Mouse (Mus musculus): Measurements from ENCODE around the gene Gm45902.

The Gm45902 gene

DNA sequence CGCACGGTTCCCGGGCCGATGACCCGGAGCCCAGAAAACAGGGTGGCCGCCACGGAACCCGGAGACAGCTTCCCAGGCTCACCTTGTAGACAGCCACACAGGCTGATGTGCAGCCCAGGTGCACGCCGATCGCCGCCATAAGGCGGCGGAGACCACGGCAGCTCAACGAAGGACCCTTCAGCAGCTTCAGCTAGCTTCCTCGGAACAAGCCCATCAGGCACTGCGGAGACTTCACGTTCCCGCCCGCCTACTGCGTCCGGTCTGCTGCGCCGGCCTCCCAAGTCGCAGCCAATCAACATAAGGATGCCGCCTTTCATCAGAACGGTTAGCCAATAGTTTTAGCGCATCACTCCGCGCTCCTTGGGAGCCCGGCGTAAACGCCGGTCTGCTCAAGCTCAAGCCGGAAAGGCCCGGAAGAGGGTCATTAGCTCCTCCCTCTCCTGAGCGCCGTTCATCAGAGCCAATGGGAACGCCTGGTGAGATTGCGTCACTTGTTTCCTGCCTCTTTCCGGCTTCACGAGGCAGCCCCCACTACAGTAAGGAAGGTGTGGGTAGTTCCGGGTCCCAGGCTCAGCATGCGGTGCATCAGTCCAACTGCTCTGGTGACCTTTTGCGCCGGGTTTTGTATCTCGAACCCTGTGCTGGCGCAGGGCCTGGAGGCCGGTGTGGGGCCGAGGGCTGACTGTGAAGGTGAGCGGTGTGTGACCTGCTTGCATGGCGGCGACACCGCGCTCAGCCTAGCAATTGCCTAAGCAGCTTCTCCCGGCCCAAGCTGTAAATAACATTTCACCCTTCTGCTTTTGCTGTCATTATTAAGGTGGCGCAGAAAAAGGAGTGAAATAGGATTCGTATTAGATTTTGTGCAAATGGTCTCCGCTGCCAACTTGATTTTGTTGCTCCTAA, at the start of gene Gm45902, which contains the start of the genes Hspa14 and Cdnf:
Gene Gm45902, minus strand, starts transcription at position 239 of the 903 bp plus-strand sequence.
Gene Hspa14, minus strand, starts transcription at position 263 of the 903 bp plus-strand sequence.
Gene Cdnf, plus strand, starts transcription at position 479 of the 903 bp plus-strand sequence.
- peak; percentile 96 for DNase-seq

DNA sequence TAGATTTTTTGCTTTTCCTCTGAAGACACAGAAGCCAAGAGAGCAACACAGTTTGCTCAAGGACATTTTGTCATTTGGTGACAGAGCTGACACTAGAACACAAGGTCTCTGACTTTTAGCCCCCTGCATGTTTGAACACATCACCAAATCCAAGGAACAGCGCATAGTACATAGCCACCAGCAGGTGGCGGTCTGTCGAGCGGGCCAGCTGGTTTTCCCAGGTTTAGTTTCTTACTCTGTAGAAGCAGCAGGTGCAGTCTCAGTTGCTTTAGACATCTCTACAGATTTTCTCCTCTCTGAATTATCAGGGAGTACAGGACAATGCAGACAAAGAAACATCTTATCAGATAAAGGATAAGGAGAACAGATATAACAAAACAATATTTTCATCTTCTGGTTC, 34.0 kb upstream of the Gm45902 start:
- peak; percentile 43 for DNase-seq

DNA sequence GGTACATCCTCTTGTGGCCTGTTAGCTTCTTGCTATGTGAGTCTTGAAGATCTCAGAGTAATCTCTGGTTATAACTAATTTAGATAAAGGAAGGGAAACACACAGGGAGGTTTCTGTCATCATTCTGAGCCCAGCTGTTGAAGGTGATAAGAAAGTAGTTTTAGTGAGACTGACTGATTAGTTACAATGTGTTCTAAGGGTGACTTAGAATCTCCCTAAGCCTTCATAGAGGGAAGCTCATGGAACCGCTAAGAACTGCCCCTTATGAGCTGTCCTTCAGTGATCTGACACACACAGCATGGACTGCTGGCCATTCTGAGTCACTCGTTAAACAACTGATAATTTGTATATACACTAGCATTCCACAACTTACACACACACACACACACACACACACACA, 33.5 kb upstream of the Gm45902 start:
- no peak for DNase-seq

DNA sequence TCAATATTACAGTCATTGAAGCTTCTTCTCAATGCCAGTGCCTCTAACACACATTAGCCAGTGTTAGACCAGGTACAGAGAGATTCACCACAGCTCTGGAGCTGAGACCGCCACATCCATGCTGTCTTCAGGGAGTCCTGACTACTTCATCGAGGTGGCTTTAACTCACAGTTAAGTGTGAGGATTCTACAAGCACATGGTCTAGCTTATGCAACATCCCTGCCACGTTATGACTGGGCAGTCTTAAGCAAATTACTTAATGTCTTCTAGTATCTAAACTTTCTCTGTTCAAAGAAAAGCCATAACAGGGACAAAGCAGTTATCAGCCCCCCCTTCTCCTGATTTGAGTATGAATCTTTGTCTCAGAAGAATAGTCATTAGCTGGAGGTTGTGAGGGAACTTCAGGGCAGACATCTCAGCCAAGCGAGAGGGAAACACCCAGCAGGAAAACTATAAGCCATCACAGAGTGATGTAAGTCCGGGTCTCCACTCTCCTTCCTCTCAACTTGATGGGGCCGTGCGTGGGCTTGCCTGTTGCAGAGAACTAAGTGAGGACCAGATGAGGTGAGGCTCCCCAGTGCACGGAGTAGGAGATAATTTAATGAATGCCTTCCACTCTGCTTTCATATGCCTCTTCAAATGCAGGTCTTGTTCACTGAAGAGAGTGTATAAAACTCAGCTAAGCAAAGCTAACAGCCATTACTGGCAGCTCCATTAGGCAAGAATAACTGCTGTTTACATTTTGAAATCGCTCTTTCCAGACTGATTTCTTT, 28.9 kb upstream of the Gm45902 start:
- DNase-seq: no peak

- no peak for DNase-seq
Observed at GRCm38 (mm10) chr2:3526288-3526687, 13.7 kb upstream of the Gm45902 start.

DNA sequence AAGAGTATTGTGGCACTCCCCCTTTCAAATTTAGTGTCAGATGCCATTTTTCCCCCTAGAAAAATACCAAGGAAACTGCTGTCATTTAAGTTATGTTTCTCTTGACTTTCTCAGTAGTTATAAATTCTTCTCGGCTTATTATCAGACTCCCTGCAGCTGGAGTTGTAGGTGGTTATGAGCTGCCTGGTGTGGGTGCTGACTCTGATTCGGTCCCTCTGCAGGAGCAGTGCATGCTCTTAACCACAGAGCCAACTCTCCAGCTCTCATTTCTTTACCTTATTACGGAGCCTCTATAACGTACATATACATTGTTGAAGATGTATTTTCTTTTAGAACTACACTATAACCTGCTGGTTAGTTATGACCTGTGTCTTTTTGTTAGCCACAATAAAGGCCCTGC, 10.0 kb upstream of the Gm45902 start:
- DNase-seq: no peak

DNA sequence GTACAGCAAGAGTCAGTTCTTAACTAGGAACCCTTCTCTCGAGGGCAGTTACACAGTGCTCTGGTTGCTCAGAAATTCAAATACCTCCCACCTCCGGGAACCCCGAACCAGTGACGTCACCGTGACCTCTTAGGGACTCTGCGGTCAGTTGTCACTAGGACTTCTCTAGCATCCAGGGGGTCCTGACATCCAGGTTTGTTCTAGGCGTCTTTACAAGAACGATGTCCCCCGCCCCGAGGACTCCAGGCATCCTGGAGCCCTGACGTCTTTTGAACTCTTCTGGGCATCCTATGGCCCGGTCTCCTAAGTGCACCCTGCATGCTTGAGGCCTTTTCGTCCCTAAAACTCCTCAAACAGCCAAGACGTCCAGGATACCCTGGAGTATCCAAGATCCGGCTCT, 514 bp downstream of the Gm45902 start:
- peak; percentile 60 for DNase-seq

DNA sequence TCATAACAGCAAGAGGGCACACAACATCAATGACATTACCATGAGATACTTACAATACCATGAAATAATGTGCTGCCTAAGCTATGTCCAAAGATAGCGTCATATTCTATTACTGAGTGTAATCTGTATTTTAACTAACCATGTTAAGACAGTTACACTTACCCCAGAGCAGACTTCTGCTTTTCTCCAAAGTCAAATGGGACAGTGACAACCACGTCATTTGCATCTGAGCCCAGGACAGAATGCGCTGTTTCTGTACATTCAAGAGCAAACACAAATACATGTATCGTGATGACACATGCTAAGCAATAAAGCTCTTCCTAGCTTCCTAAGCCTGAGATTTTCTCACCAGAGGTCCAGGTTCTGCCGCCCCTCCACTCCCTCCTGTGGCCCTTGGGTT, 11.7 kb downstream of the Gm45902 start:
- no peak for DNase-seq

- peak; percentile 16 for DNase-seq
Observed at GRCm38 (mm10) chr2:3499543-3499942, 13.0 kb downstream of the Gm45902 start.

- DNase-seq: no peak
Observed at GRCm38 (mm10) chr2:3493833-3494409, 18.7 kb downstream of the Gm45902 start.

GRCm38 (mm10) chr2:3489816-3490215, 22.8 kb downstream of the Gm45902 start:
- no peak for DNase-seq

DNA sequence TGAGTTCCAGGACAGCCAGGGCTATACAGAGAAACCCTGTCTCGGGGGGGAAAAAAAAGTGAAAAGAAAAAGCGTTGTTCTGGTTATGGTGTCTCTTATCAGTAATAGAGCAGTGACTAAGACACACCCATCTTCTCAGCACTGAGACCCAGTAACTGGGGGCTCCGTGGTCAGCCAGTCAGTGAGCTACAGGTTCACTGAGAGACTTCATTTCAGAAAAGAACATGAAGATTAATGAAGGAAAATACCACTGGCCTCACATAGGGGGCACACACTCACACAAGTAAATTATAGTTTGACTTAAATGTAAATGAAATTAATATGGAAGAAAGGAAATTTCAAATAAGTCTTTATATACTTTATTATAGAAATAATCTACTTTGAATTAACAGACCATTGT, 32.4 kb downstream of the Gm45902 start:
- DNase-seq: peak; percentile 38

DNA sequence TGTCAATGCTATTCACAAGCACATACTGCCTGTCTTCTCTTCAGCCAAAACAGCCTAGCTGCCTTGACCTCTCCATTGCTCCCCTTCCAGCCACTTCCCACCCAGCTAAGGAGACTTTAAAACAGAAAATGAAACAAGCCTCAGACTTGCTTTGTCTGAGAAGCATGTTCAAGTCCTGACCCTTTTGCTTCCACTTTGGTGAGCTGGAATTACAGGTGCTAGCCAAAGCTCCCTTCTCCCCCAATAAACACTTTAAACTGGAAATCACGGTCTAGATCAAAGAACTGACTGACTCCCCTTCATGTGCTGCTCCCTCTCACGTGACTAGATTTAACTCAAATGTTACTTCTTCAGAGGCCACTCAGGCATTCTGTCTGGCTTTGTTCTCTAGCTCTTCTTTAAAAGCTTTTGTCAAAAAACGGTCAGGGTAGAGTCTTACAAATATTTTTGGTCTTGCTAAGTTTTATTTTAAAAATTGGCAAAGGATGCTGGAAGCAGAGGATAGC, 36.8 kb downstream of the Gm45902 start:
- DNase-seq: no peak

- DNase-seq: peak; percentile 98
Observed at GRCm38 (mm10) chr2:3474861-3475283, 37.7 kb downstream of the Gm45902 start, which contains the start of gene Suv39h2. Gene Suv39h2 (minus strand): TSS chr2:3475031.

GRCm38 (mm10) chr2:3474361-3474805, 38.2 kb downstream of the Gm45902 start:
- DNase-seq: peak; percentile 78

DNA sequence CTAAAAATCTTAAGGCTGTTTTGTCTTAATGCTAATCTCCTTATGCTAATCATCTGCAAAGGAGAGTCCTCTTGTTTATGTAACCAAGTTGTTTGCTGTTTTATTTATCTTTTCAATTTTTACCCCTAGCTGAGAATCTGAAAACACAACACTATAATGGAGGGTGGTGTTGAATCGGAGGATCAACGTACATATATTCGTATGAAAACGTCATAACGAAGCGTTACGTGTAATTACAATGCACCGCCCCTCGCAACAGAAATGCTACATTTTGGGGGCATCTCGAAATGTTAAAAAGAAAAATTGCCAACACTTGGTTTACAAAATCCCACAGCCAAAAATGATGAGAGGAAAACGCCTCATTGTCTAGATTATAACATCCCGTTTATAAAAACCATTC, 38.7 kb downstream of the Gm45902 start:
- DNase-seq: no peak

DNA sequence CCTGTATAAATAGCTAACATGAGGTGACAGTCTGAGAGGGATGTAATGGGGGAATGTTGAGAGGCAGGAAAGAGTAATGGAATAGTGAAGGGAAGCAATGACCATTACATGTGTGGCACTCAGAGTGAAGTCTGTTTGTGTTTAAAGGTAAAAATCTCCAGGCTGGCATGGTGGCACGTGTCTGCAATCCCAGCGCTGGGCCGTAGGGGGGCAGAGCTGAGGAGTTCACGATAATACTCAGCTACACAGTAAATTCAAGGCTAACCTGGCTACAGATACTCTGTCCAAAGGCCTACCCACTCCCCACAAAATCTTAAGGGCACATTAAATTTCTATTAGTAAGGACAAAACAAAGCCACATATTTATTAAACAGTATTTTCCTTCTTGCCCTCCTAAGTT, 56.0 kb downstream of the Gm45902 start:
- DNase-seq: no peak

Data from liver (tissue).